Mouse (Mus musculus): ENCODE measurements around the gene Kif3c.

DNA sequence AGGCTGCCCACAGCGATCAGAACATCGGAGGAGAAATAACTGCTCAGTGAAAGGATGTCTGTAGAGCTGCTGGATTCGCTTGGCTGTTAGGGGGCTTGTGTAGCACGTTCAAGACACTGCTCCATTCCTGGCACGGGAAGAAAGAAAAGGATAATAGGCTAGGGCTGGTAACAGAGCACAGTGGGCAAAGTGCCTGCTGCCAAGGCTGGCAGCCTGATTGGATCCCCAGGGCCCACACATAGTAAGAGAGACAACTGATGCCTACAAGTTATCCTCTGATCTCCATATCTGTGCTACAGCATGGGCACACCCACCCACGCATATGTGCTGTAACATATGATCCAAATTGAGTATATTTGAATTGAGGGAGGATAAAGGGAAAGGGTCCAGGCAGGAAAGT is 41.7 kb downstream of the Kif3c start:
- TF ChIP-seq CTCF (IDR thresholded peaks at IDR 0.05; ENCODE audit: extremely low read depth, insufficient read length, insufficient replicate concordance, low read depth, low read length): no peak
- TF ChIP-seq POLR2A (IDR thresholded peaks at IDR 0.05; ENCODE audit: low read depth, low read length): no peak
